Comparison of ENCODE assay signal across 27 mouse cellular contexts in the genomic region with DNA sequence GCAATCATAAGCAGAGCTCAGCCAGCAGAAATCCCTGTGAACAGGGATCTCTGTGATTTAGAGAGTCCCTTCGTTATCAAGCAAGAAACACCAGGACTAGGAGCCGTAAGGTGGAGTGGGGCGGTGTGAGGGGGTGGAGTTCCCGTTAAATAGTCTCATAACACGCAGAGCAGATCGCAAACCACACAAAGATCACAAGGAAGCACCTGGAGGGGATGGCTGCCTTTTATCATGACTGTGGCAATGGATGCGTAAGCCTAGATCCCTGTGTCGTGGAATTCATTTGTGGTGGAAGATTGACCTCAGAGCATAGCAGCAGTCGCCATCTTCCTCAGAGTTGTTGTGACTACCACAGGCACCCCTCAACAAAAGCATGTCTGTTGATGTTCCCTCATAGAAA.
DNase-seq lines count a peak whose midpoint lies in the region; ATAC-seq and TF ChIP-seq lines count a peak whose summit lies in the region.
"Had no signal": no experiment of that assay in that cellular context is flagged by ENCODE, and none has a peak within 500 bp of the region (broad histone marks: within the 10 kb centered on the region; RNA-seq: fewer than 3 reads in every experiment).

No protein-coding gene starts in this region.

- H3K4me1 ChIP-seq in liver, embryonic 14.5 days (replicated peaks; ENCODE audit: control insufficient read depth in 2 of 2, insufficient read depth in 2 of 2, low read length in 1 of 2): peaks cover 0 to 9% of the 10 kb centered on the region in 2 experiments; a peak in 3 of 4 replicates
- H3K4me1 ChIP-seq in MEL (ENCODE audit: control insufficient read depth in 1 of 2, insufficient read depth in 2 of 2, low read length in 2 of 2): peaks cover 0 to 4% of the 10 kb centered on the region in 2 experiments; a peak in 1 of 4 replicates

- ATAC-seq in liver, embryonic 14.5 days (ENCODE audit: insufficient read depth): no peak
- peak; percentile 28 for ATAC-seq in granulocyte monocyte progenitor cell, adult 5-6 weeks (replicated peaks; ENCODE audit: poor library complexity, severe bottlenecking)
- ATAC-seq in megakaryocyte-erythroid progenitor cell, adult 5-6 weeks (replicated peaks; ENCODE audit: low FRiP score, low TSS enrichment, poor library complexity, severe bottlenecking): peak; percentile 75
- ATAC-seq: forebrain, embryonic 16.5 days; hindbrain, embryonic 16.5 days; intestine, embryonic 15.5 days; lung, postnatal 0 days; midbrain, embryonic 16.5 days had no signal

- no peaks in the 10 kb centered on the region for H3K27me3 ChIP-seq in liver, embryonic 14.5 days (ENCODE audit: control insufficient read depth, insufficient read depth, low read length)
- H3K27me3 ChIP-seq in MEL (ENCODE audit: control insufficient read depth in 1 of 2, insufficient read depth in 2 of 2, low read length in 2 of 2): no peaks in the 10 kb centered on the region
- H3K27me3 ChIP-seq: intestine, embryonic 15.5 days; neural tube, embryonic 12.5 days had no signal

- no peaks in the 10 kb centered on the region for H3K9me3 ChIP-seq in liver, embryonic 14.5 days (ENCODE audit: control insufficient read depth, low read length)
- no peaks in the 10 kb centered on the region for H3K9me3 ChIP-seq in MEL (replicated peaks; ENCODE audit: insufficient read depth, low read length)
- H3K9me3 ChIP-seq: intestine, embryonic 15.5 days; midbrain, embryonic 10.5 days; neural tube, embryonic 12.5 days had no signal

- TF ChIP-seq EP300 in liver, embryonic 14.5 days (IDR thresholded peaks at IDR 0.05; ENCODE audit: low read depth): 0 out of 2 replicates have a peak, but pooled peaks have one; percentile 10
- peak in 1 of 2 experiments; percentile 17; a peak in 1 of 4 replicates for TF ChIP-seq EP300 in MEL (IDR thresholded peaks at IDR 0.05; ENCODE audit: low read depth in 1 of 2, low read length in 2 of 2)

- no peak for TF ChIP-seq POLR2A in MEL (IDR thresholded peaks at IDR 0.05; ENCODE audit: control insufficient read depth in 1 of 2, insufficient read depth in 1 of 2, low read depth in 1 of 2, low read length in 2 of 2, poor library complexity in 1 of 2)

- TF ChIP-seq CTCF in liver, embryonic 14.5 days (IDR thresholded peaks at IDR 0.05; ENCODE audit: low read depth): no peak
- no peak for TF ChIP-seq CTCF in MEL (IDR thresholded peaks at IDR 0.05 in 2 of 3, conservative IDR thresholded peaks at IDR 0.05 in 1 of 3; ENCODE audit: control insufficient read depth in 1 of 3, insufficient read depth in 1 of 3, low read depth in 2 of 3, low read length in 3 of 3, poor library complexity in 1 of 3, severe bottlenecking in 1 of 3)

- no peak overlapping the region for H3K9ac ChIP-seq in liver, embryonic 14.5 days (replicated peaks)
- no peak overlapping the region for H3K9ac ChIP-seq in MEL (ENCODE audit: control insufficient read depth, low read depth, low read length, poor library complexity, severe bottlenecking)
- H3K9ac ChIP-seq: intestine, embryonic 15.5 days; neural tube, embryonic 12.5 days had no signal

- no peaks in the 10 kb centered on the region for H3K36me3 ChIP-seq in liver, embryonic 14.5 days (replicated peaks; ENCODE audit: control insufficient read depth, insufficient read depth, low read depth)
- peaks cover 0 to 6% of the 10 kb centered on the region in 2 experiments; a peak in 2 of 4 replicates for H3K36me3 ChIP-seq in MEL (ENCODE audit: control insufficient read depth in 1 of 2, insufficient read depth in 2 of 2, low read length in 2 of 2)
- H3K36me3 ChIP-seq: intestine, embryonic 15.5 days; midbrain, embryonic 10.5 days; neural tube, embryonic 12.5 days had no signal

- H3K4me3 ChIP-seq in liver, embryonic 14.5 days (ENCODE audit: insufficient read depth in 1 of 2, low read depth in 2 of 2, low read length in 2 of 2): no peak overlapping the region
- H3K4me3 ChIP-seq in MEL (ENCODE audit: control insufficient read depth in 1 of 2, insufficient read depth in 1 of 2, low read depth in 2 of 2, low read length in 2 of 2): no peak overlapping the region
- H3K4me3 ChIP-seq: erythroblast, embryonic 14.5 days; intestine, embryonic 15.5 days; midbrain, embryonic 10.5 days; neural tube, embryonic 12.5 days had no signal

- TF ChIP-seq RAD21 in MEL (IDR thresholded peaks at IDR 0.05; ENCODE audit: low read depth, low read length): no peak

- no peak overlapping the region for H3K27ac ChIP-seq in liver, embryonic 14.5 days
- H3K27ac ChIP-seq in MEL (ENCODE audit: control insufficient read depth, low read depth, low read length): no peak overlapping the region
- H3K27ac ChIP-seq: intestine, embryonic 15.5 days; kidney, postnatal 0 days; midbrain, embryonic 10.5 days; neural tube, embryonic 12.5 days had no signal

- DNase-seq in liver, embryonic 14.5 days (ENCODE audit: low read depth in 3 of 3, low spot score in 3 of 3): no peak
- no peak for DNase-seq in liver
- DNase-seq in MEL (ENCODE audit: low read depth, low spot score): peak; percentile 31
- DNase-seq in right cerebral cortex, postnatal 4 days: no peak
- no peak for DNase-seq in kidney, adult 9 months
- DNase-seq in spleen, postnatal 36 days (ENCODE audit: low spot score in 2 of 2): no peak
- DNase-seq: adrenal gland, postnatal 14 days; cerebellum, adult 11-12 months; cerebellum, adult 9-11 months; gastrocnemius, postnatal 10 days; heart, postnatal 14 days; kidney, adult 2 months; layer of hippocampus, adult 9-11 months; lung, adult 18-20 months; lung, postnatal 4 days; thymus, postnatal 25 days had no signal

- H3K79me2 ChIP-seq in MEL (ENCODE audit: control insufficient read depth, insufficient read depth, low read length, poor library complexity): no peaks in the 10 kb centered on the region

- no peak overlapping the region for H3K4me2 ChIP-seq in liver, embryonic 14.5 days (ENCODE audit: low read depth)
- H3K4me2 ChIP-seq: intestine, embryonic 15.5 days; neural tube, embryonic 12.5 days had no signal

- WGBS in liver, embryonic 14.5 days (ENCODE audit: insufficient replicate concordance): 15% methylated on average over 9 of the region's 9 CpGs

TF ChIP-seq in MEL, 35 proteins besides CTCF, POLR2A, EP300 and RAD21:
- TF ChIP-seq RCOR1 (IDR thresholded peaks at IDR 0.05; ENCODE audit: low read depth, low read length): peak; percentile 38; the same call in 1 of the 2 replicates
- no peak for TF ChIP-seq TCF12 (IDR thresholded peaks at IDR 0.05; ENCODE audit: low read depth, low read length)
- no peak for TF ChIP-seq ZKSCAN1 (IDR thresholded peaks at IDR 0.05; ENCODE audit: low read depth, low read length)
- TF ChIP-seq HCFC1 (IDR thresholded peaks at IDR 0.05; ENCODE audit: low read depth, low read length): no peak
- TF ChIP-seq TAL1 (IDR thresholded peaks at IDR 0.05; ENCODE audit: low read length): peak; percentile 48
- no peak for TF ChIP-seq MEF2A (IDR thresholded peaks at IDR 0.05; ENCODE audit: extremely low read depth, insufficient replicate concordance, low read depth, low read length, poor library complexity, severe bottlenecking)
- no peak for TF ChIP-seq MAZ (IDR thresholded peaks at IDR 0.05; ENCODE audit: low read depth, low read length)
